In genomic region chr12:55820661-55821314, GRCm38 (mm10) we compare ENCODE assay signal across 8 mouse cellular contexts. TPM values are rescaled to one million over a fixed set of nuclear protein-coding genes. Genes with fewer than 3 reads are reported as not detected.
DNase-seq lines count a peak whose midpoint lies in the region; ATAC-seq lines count a peak whose summit lies in the region.

Gene Ralgapa1, minus strand, starts transcription at chr12:55821167.

- H3K4me3 ChIP-seq in forebrain, embryonic 11.5 days (ENCODE audit: low read depth, low read length): peak within 1 kb of the TSS; percentile 91
- H3K4me3 ChIP-seq in heart, embryonic 16.5 days (ENCODE audit: low read length): peak within 1 kb of the TSS; percentile 92
- peak within 1 kb of the TSS; percentile 92 for H3K4me3 ChIP-seq in liver, embryonic 15.5 days (replicated peaks)
- H3K4me3 ChIP-seq in neural tube, embryonic 12.5 days: peak within 1 kb of the TSS; percentile 90

- H3K4me2 ChIP-seq in forebrain, embryonic 11.5 days (ENCODE audit: low read depth, low read length, severe bottlenecking): peak within 1 kb of the TSS; percentile 81
- peak within 1 kb of the TSS; percentile 84 for H3K4me2 ChIP-seq in heart, embryonic 16.5 days (ENCODE audit: low read depth, low read length)
- peak within 1 kb of the TSS; percentile 95 for H3K4me2 ChIP-seq in liver, embryonic 15.5 days
- H3K4me2 ChIP-seq in neural tube, embryonic 12.5 days (replicated peaks): peak within 1 kb of the TSS; percentile 76

- peak; percentile 95 for ATAC-seq in forebrain, embryonic 11.5 days (replicated peaks; ENCODE audit: low FRiP score)
- ATAC-seq in heart, embryonic 16.5 days (replicated peaks; ENCODE audit: extremely low read depth, insufficient read depth, low FRiP score): peak; percentile 90
- ATAC-seq in liver, embryonic 15.5 days (ENCODE audit: insufficient read depth): peak; percentile 87
- peak; percentile 94 for ATAC-seq in neural tube, embryonic 12.5 days (ENCODE audit: low FRiP score, low read depth)

- no peaks in the 10 kb centered on the region for H3K27me3 ChIP-seq in forebrain, embryonic 11.5 days (ENCODE audit: control insufficient read depth, insufficient read depth, low read length)
- no peaks in the 10 kb centered on the region for H3K27me3 ChIP-seq in heart, embryonic 16.5 days (ENCODE audit: control insufficient read depth, insufficient read depth, low read length)
- no peaks in the 10 kb centered on the region for H3K27me3 ChIP-seq in liver, embryonic 15.5 days
- no peaks in the 10 kb centered on the region for H3K27me3 ChIP-seq in neural tube, embryonic 12.5 days (replicated peaks)

- peak within 1 kb of the TSS; percentile 90 for H3K27ac ChIP-seq in forebrain, embryonic 11.5 days (ENCODE audit: low read depth, low read length)
- H3K27ac ChIP-seq in heart, embryonic 16.5 days (ENCODE audit: low read length): peak within 1 kb of the TSS; percentile 97
- peak within 1 kb of the TSS; percentile 87 for H3K27ac ChIP-seq in liver, embryonic 15.5 days (replicated peaks)
- peak within 1 kb of the TSS; percentile 92 for H3K27ac ChIP-seq in neural tube, embryonic 12.5 days

- no peaks in the 10 kb centered on the region for H3K36me3 ChIP-seq in forebrain, embryonic 11.5 days (ENCODE audit: control insufficient read depth, insufficient read depth, low read length)
- H3K36me3 ChIP-seq in heart, embryonic 16.5 days (ENCODE audit: control insufficient read depth, insufficient read depth): no peaks in the 10 kb centered on the region
- no peaks in the 10 kb centered on the region for H3K36me3 ChIP-seq in liver, embryonic 15.5 days (replicated peaks)
- no peaks in the 10 kb centered on the region for H3K36me3 ChIP-seq in neural tube, embryonic 12.5 days

- H3K9ac ChIP-seq in forebrain, embryonic 11.5 days (ENCODE audit: low read length): peak within 1 kb of the TSS; percentile 90
- H3K9ac ChIP-seq in heart, embryonic 16.5 days (ENCODE audit: low read length): peak within 1 kb of the TSS; percentile 97
- peak within 1 kb of the TSS; percentile 88 for H3K9ac ChIP-seq in liver, embryonic 15.5 days
- H3K9ac ChIP-seq in neural tube, embryonic 12.5 days: peak within 1 kb of the TSS; percentile 93

- no peaks in the 10 kb centered on the region for H3K4me1 ChIP-seq in forebrain, embryonic 11.5 days (replicated peaks; ENCODE audit: control insufficient read depth, insufficient read depth, low read length)
- H3K4me1 ChIP-seq in heart, embryonic 16.5 days (ENCODE audit: control insufficient read depth, insufficient read depth, low read length): peaks cover 7% of the 10 kb centered on the region
- H3K4me1 ChIP-seq in liver, embryonic 15.5 days (replicated peaks): peaks cover 15% of the 10 kb centered on the region
- H3K4me1 ChIP-seq in neural tube, embryonic 12.5 days: 0 out of 2 replicates have a peak, but pooled peaks cover 2% of the 10 kb centered on the region

- WGBS in forebrain, embryonic 11.5 days: 0% methylated on average over 72 of the region's 78 CpGs
- WGBS in heart, embryonic 16.5 days: under 1% methylated on average over 60 of the region's 78 CpGs
- under 1% methylated on average over 56 of the region's 78 CpGs for WGBS in liver, embryonic 15.5 days (ENCODE audit: insufficient replicate concordance)
- under 1% methylated on average over 75 of the region's 78 CpGs for WGBS in neural tube, embryonic 12.5 days

- peak; percentile 89 to 95 for DNase-seq in CD8-positive naive resting alpha-beta T cell, adult 2 months (ENCODE audit: low read depth in 2 of 2, low spot score in 2 of 2)
- peak; percentile 87 for DNase-seq in c-Kit-positive CD71-negative TER-119-negative erythroid progenitor cells, embryonic 14.5 days (ENCODE audit: low read depth)
- peak; percentile 95 for DNase-seq in forebrain, embryonic 11.5 days (ENCODE audit: low spot score)
- peak; percentile 91 to 93 for DNase-seq in kidney, postnatal 36 days
- peak; percentile 86 for DNase-seq in telencephalon, adult 2 months (ENCODE audit: low read depth, low spot score)

- no peaks in the 10 kb centered on the region for H3K9me3 ChIP-seq in forebrain, embryonic 11.5 days (ENCODE audit: control insufficient read depth, low read length)
- H3K9me3 ChIP-seq in heart, embryonic 16.5 days (replicated peaks; ENCODE audit: control insufficient read depth, low read length): peaks cover 3% of the 10 kb centered on the region; the same call in 1 of the 2 replicates
- H3K9me3 ChIP-seq in liver, embryonic 15.5 days (replicated peaks): no peaks in the 10 kb centered on the region
- no peaks in the 10 kb centered on the region for H3K9me3 ChIP-seq in neural tube, embryonic 12.5 days

RNA-seq across cellular contexts. Expression of gene Ralgapa1, which starts in this region (rescaled TPM):
- 17.9 and 19.9 TPM in 2 replicates for polyA plus RNA-seq in forebrain, embryonic 11.5 days (2014; fragmentation: Nextera tagmentation; extraction: Ambion mirVana)
- 14.2 and 16.8 TPM in 2 replicates for polyA plus RNA-seq in heart, embryonic 16.5 days (2015; fragmentation: Nextera tagmentation; extraction: Ambion mirVana)
- 3.2 and 4.1 TPM in 2 replicates for polyA plus RNA-seq in liver, embryonic 15.5 days (2015; fragmentation: Nextera tagmentation; extraction: Ambion mirVana)
- 23.0 and 25.2 TPM in 2 replicates for polyA plus RNA-seq in neural tube, embryonic 12.5 days (2016; fragmentation: Nextera tagmentation; extraction: Ambion mirVana)

Comparison
In these comparisons a context has a peak if more than half of its experiments do, and no peak if none do; other contexts are left out.
1. Peak in every context shown above with its lines: DNase-seq, ATAC-seq, H3K4me3 ChIP-seq and H3K27ac ChIP-seq.